Mouse (Mus musculus): ENCODE data around the gene Slc35e2. TPM values are rescaled to one million over a fixed set of nuclear protein-coding genes. Genes with fewer than 3 reads are reported as not detected.

Slc35e2 gene
- total RNA-seq, 4 experiments from 2014 or later, result 2.8 to 3.8 (median 3.4) TPM

- no peak for DNase-seq (ENCODE audit: low spot score in 2 of 2)
These were observed 25.7 kb upstream of the Slc35e2 start for GRCm38 (mm10) chr4:155575521-155575920.

DNA sequence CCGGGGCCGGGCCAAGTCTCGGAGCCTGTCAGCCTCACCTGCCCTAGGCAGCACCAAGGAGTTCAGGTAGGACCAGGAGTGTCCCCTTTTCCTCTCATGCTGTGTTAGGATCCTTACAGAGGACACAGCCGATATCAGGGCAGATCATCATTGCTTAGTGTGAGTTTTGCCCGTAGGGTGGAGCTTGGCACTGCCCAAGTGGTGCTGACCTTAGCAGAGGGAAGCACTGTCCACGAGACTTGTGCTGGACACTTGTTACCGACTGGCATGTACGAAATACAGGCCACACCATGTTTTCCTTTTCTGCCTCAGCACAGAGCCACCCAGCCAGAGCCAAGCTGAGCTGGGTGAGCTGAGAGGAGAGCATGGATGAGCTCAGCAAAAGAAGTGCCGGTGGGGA lies 24.1 kb upstream of the Slc35e2 start:
- peak in 1 of 2 experiments; percentile 28 for DNase-seq (ENCODE audit: low spot score in 2 of 2)

- DNase-seq (ENCODE audit: low spot score in 2 of 2), result no peak
These were observed 23.5 kb upstream of the Slc35e2 start for GRCm38 (mm10) chr4:155577741-155578140.

- peak; percentile 74 to 79 for DNase-seq (ENCODE audit: low spot score in 2 of 2)
These were observed 22.7 kb upstream of the Slc35e2 start for GRCm38 (mm10) chr4:155578336-155579125.

DNA sequence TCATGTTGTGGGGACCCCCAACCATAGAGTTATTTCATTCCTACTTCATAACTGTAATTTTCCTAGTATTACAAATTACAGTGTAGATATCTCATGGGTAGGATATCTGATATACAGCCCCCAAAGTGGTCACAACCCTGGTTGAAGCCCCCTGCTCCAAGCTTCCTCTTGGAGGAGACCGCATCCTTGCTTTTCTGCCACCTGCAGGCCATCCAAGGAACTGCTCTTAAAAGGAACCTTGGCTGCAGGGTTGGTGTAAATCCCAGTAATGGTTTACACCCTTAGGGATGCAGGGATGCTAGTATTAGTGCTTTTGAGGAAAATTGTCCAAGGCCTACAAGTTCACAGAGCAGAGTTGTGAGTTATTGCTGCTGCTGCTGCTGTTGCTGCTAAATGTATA lies 20.8 kb upstream of the Slc35e2 start:
- no peak for DNase-seq (ENCODE audit: low spot score in 2 of 2)

DNA sequence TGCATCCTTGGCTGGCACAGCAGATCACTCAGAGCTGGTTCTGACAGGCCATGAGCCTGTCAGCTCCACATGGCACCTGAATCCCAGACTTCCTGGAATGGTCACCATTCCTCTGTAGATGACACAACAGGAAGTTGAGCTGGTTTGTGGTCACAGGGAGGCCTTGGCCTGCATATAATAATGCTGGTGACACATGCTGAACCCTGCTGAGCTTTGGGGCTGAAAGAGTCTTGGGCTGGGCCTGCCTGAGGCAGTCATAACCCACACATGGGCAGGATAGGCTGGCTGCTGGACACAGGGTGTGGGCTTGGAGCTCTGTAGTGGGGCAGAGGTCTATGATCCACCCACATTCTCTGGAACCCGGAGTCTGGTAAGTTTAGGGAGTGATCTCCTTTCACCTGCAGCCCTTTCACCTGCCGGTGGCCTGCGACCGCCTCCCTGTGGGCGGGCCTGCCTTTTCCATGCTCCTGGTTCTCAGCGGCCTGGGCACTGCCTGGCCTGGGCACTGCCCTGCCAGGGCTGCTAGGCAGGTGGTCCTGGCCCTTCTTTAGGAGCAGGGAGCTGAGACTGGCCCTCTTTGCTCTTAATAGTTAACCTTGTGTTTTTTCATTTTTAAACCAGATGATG lies 18.8 kb upstream of the Slc35e2 start:
- no peak for DNase-seq (ENCODE audit: low spot score in 2 of 2)

GRCm38 (mm10) chr4:155589356-155589755 lies 11.9 kb upstream of the Slc35e2 start:
- DNase-seq (ENCODE audit: low spot score in 2 of 2), result no peak

DNA sequence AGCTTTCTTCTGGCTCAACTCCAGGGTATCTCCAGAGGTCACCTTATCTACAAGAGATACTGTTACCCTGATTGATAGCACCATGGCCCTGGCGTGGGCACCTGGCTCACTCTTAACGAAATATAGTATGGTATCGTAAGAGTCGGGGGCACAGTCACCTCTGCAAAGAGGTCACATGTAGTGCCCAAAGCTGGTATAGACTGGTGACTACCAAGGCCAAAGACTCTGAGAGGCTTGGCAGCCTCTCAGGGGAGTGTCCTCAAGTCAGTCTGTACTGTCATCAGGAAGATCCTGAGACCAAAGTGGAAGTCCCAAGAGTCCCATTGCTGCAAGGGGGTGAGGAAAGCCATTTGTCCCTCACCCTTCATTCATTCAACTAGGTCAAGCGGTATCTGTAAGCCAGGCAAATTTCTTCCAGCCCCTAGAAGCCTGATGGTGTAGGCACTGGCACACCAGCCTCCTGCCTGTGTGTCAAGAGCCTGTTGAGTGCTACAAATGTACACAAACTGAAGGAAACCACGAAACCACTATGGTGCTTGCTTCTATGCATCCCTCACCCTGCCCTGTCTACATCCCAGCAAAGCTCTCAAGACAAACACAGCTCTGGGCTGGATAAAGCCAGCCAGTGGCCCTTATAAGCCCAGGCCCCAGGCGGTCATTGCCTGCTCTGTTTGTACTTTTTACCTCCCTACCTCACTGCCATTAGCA lies 10.1 kb upstream of the Slc35e2 start:
- DNase-seq (ENCODE audit: low spot score in 2 of 2), result no peak

GRCm38 (mm10) chr4:155593780-155594179 lies 7.4 kb upstream of the Slc35e2 start:
- no peak for DNase-seq (ENCODE audit: low spot score in 2 of 2)

DNA sequence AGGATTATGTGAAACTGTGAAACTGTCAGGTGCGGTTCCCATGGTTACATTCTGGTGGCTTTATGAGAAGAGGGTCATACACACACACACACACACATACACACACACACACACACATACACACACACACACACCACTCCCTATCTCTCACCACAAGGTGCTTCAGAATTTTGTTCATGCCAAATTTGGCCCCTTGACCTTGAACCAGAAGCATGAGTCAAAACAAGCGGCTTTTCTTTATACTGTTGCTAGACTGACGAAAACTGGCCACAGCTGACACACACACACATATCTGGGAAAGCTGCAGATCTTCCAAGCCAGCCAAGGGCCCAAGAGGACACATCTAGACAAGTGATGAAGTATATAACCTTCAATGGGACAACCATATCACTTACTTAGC lies 5.4 kb upstream of the Slc35e2 start:
- no peak for DNase-seq (ENCODE audit: low spot score in 2 of 2)

DNA sequence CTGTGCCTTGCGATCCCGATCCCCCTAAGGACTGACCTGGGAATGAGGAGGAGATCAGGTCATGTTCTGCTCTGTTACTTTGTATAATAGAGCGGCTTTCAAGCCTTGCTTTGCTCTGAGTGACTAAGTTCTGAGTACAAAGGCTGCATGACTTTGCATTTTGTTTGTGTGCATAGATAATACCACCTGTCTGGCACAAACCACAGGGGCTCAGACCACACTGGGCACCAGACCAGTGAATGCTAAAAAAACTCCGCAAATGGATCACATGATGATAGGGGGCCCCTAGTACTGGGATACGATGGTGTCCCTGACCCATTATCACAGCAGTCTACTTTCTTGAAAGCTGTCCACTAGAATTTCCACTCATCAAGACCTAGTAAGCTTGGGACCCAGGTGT lies 4.6 kb upstream of the Slc35e2 start:
- DNase-seq (ENCODE audit: low spot score in 2 of 2), result no peak

GRCm38 (mm10) chr4:155598536-155598935 lies 2.7 kb upstream of the Slc35e2 start:
- no peak for DNase-seq (ENCODE audit: low spot score in 2 of 2)

DNA sequence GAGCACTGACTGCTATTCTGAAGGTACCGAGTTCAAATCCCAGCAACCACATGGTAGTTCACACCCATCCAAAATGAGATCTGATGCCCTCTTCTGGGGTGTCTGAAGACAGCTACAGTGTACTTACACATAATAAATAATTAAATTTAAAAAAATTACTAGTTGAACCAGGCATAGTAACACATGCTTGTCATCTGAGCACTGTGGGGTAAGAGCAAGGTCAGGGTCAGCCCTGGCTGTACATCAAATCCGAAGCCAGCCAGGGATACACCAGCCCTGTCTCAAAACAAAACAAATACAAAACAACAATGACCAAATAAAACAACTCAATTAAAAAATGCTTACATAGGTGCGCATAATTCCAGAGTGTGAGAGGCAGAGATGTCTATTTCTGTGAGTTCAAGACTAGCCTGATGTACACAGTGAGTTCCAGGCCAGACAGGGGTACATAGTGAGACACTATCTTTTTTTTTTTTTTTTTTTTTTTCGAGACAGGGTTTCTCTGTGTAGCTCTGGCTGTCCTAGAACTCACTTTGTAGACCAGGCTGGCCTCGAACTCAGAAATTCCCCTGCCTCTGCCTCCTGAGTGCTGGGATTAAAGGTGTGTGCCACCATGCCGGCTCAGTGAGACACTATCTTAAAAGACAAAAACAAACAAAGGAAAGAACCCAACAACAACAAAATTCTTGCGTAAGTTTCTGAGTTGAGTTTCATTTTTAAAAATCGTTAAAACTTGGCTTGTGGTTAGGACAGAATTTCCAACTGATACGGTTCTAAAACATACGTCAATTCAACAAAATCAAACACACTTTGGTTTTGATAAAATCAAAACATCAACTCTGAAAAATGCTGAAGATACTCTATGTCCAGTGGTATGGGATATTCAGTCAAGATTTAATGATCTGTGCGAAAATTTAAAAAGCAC lies 1.1 kb upstream of the Slc35e2 start:
- no peak for DNase-seq (ENCODE audit: low spot score in 2 of 2)

DNA sequence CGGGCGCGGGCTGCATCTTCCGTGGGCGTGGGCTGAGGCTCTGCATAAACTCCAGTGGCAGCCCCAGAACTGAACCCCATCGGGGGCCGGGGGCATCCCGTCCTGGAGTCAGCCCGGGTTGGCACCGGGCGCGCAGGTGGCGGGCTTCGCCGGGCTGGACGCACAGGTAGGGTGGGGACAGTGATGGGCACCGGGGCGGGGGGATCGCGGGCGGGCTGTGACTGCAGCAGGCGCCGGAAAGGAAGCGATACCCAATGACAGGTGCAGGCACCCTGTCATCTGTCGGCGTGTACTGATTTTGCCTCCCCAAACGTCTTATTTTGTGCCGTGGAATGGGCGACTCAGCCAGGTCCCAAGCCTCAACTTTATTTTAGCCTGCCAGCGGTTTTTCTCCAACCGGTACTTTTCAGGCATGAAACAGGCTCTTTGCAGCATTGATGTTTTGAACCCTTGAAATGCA lies 811 bp downstream of the Slc35e2 start:
- no peak for DNase-seq (ENCODE audit: low spot score in 2 of 2)

GRCm38 (mm10) chr4:155602753-155603152 lies 1.5 kb downstream of the Slc35e2 start:
- DNase-seq (ENCODE audit: low spot score in 2 of 2), result no peak

GRCm38 (mm10) chr4:155603801-155604200 lies 2.6 kb downstream of the Slc35e2 start:
- no peak for DNase-seq (ENCODE audit: low spot score in 2 of 2)

GRCm38 (mm10) chr4:155605132-155605531 lies 3.9 kb downstream of the Slc35e2 start:
- no peak for DNase-seq (ENCODE audit: low spot score in 2 of 2)

DNA sequence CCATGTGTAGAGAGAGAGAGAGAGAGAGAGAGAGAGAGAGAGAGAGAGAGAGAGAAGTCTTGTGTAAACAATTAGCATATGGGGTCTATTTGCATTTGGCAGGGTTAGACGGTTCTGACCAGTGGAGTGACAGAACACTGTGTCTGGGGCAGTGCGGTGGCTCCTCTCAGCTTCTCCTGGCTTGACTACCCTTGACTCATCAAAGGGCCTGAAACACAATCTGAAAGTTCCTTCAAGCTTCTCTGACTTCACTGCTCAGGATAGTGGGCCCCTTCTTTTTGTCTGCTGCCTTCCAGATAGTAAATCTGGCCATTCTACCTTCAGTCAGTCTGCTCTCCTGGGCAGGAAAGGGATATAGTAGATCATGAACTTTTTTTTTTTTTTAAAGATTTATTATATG lies 5.6 kb downstream of the Slc35e2 start:
- no peak for DNase-seq (ENCODE audit: low spot score in 2 of 2)

- no peak for DNase-seq (ENCODE audit: low spot score in 2 of 2)
These were observed 10.6 kb downstream of the Slc35e2 start for GRCm38 (mm10) chr4:155611860-155612259.

DNA sequence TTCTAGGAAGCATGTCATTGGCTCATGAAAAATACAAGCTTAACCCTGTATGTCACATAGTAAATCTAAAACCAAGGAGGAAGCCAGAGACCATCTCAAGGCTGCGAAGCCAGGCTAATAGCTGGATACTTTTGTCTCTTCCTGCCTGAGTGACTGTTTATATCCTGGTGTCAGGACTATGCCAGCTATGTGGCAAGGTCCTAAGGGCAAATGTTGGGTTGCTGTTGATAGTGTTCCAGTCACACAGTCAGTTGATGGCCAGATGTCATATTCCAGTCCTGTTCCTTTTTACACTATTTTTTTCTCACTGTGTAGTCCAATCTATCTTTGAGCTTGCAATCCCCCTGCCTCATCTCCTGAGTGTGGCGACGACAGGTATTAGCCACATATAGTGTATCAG lies 12.0 kb downstream of the Slc35e2 start:
- no peak for DNase-seq (ENCODE audit: low spot score in 2 of 2)

DNA sequence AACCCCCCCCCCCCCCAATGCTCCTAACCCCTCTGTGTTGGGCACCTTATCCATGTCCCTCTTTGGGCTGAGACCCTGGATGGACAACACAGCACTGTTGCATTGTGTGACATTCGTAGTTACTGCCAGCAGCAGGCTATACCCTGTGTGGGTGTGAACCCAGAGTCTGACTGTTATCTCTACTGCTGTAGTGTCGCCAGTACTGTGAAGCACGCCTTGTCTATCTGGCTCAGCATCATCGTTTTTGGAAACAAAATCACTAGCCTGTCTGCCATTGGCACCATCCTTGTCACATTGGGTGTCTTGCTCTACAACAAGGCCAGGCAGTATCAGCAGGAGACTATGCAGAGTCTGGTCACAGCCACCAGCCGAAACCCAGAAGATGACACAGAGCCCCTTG lies 17.1 kb downstream of the Slc35e2 start:
- DNase-seq (ENCODE audit: low spot score in 2 of 2), result no peak
